Mouse (Mus musculus) lung, embryonic 16.5 days (tissue): ENCODE measurements around the gene Mroh3. TPM values are rescaled to one million over a fixed set of nuclear protein-coding genes. Genes with fewer than 3 reads are reported as not detected.

Experiments used
- ATAC-seq: fragments of 200-750 bp; cut with Nextera tagmentation; 2 replicates; pipeline ENCODE4 v1.8.0; 2017; ENCODE audit warnings: low read depth, mild to moderate bottlenecking, moderate library complexity
- H3K27ac ChIP-seq: fragments of 300-500 bp; sonication (generic); 2 replicates; pipeline ENCODE4 v1.5.1; 2014; ENCODE audit warnings: mild to moderate bottlenecking, control low read depth, low read length
- H3K27me3 ChIP-seq: fragments of 300-500 bp; sonication (generic); 2 replicates; pipeline ENCODE4 v1.6.1; 2014; ENCODE audit warnings: low read depth, low read length, mixed read lengths; ENCODE audit not compliant: control insufficient read depth, insufficient read depth
- H3K36me3 ChIP-seq: fragments of 300-500 bp; sonication (generic); 2 replicates; pipeline ENCODE4 v1.6.1; 2014; ENCODE audit warnings: low read length; ENCODE audit not compliant: control insufficient read depth, insufficient read depth
- H3K4me1 ChIP-seq: fragments of 300-500 bp; sonication (generic); replicated peaks from 2 replicates; pipeline ENCODE4 v1.6.1; 2014; ENCODE audit warnings: low read length, mixed read lengths; ENCODE audit not compliant: control insufficient read depth, insufficient read depth
- H3K4me2 ChIP-seq: fragments of 300-500 bp; sonication (generic); 2 replicates; pipeline ENCODE4 v1.6.1; 2014; ENCODE audit warnings: low read depth, low read length, control low read depth
- H3K4me3 ChIP-seq: fragments of 300-500 bp; sonication (generic); 2 replicates; pipeline ENCODE4 v1.5.1; 2014; ENCODE audit warnings: mild to moderate bottlenecking, low read length, control low read depth
- H3K9ac ChIP-seq: fragments of 300-500 bp; sonication (generic); 2 replicates; pipeline ENCODE4 v1.6.1; 2014; ENCODE audit warnings: low read length, control low read depth
- H3K9me3 ChIP-seq: fragments of 300-500 bp; sonication (generic); 2 replicates; pipeline ENCODE4 v1.6.1; 2016; ENCODE audit warnings: low read length; ENCODE audit not compliant: control insufficient read depth
- WGBS: fragments of 180-500 bp; shearing (Covaris S2); extraction: QIAGEN DNeasy Blood & Tissue Kit; methylation state at CpG from one replicate; pipeline ENCODE4 v1.1.7; 2014; 5-methylcytosine and 5-hydroxymethylcytosine counted together
- polyA plus RNA-seq: library from polyadenylated mRNA; unstranded; fragments of >200 nt; fragmentation: Nextera tagmentation; extraction: Ambion mirVana; gene quantifications from 2 replicates; pipeline ENCODE4 v1.2.1, GENCODE M21; 2015

Mroh3 gene
- 0.24 TPM in 1 of 2 replicates, not detected in the other for polyA plus RNA-seq

DNA sequence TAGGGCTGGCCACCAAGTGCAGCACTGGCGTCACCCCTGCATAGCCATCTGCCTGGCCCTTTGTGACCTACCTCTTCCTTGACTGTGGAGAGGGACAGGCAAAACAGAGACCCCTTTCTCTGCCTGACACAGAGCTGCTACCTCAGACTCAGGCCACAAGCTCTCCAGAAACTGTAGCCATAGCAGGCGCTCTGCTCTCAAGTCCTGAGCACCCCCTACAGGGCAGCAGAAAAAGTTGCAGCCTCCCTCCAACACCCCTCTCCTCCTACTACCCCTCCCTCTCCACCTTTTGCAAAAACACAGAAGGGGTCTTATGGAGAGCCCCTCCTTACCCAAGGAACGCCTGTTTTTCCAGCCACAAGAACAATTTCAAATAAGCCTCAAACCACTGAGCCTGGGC, at the start of gene Mroh3:
Gene Mroh3, minus strand, starts transcription at position 26 of the 400 bp plus-strand sequence.
- H3K4me1 ChIP-seq: no peaks in the 10 kb centered on the region
- no peak within 1 kb of the TSS for H3K27ac ChIP-seq
- no peak within 1 kb of the TSS for H3K9ac ChIP-seq
- peak; percentile 67 for ATAC-seq
- no peaks in the 10 kb centered on the region for H3K9me3 ChIP-seq
- H3K36me3 ChIP-seq: peaks cover 3% of the 10 kb centered on the region; the same call in 1 of the 2 replicates
- no peak within 1 kb of the TSS for H3K4me2 ChIP-seq
- no peak within 1 kb of the TSS for H3K4me3 ChIP-seq
- no peaks in the 10 kb centered on the region for H3K27me3 ChIP-seq
- WGBS: 44% methylated on average over 3 of the region's 3 CpGs

DNA sequence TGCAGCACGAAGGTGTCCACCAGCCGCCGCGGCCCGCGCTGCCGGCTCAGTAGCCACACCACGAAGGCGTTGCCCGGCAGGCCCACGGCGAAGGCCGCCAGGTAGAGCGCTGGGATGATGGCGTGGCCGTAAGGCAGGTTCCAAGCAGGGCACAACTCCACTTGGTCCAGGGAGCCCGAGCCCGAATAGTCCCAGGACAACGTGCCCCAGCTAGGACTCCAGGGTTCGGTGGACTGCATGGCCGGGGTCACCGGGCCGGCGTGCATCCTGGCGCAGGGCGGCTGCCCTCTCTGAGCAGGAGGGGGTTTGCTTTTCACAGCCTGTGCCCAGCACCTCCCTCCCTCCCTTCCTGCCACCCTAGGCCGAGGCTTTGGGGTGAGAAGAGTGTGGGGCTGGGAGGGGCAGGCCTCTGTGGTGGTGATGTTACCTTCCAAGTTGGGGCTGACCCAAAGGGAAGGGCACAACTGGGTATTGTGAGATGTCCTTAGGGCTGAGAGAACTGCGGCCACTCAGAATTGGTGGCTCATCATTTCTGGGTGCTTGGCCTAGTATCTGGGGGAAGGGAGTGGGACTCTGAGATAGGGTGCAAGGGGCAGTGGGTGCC, 48.1 kb upstream of the Mroh3 start, which contains the start of gene Gpr25:
Gene Gpr25, minus strand, starts transcription at position 239 of the 604 bp plus-strand sequence.
- peaks cover 48% of the 10 kb centered on the region for H3K27me3 ChIP-seq
- H3K4me2 ChIP-seq: peak within 1 kb of the TSS; percentile 94
- peaks cover 11% of the 10 kb centered on the region for H3K4me1 ChIP-seq
- no peaks in the 10 kb centered on the region for H3K9me3 ChIP-seq
- peak within 1 kb of the TSS; percentile 43 for H3K9ac ChIP-seq
- ATAC-seq: peak; percentile 11; the same call in 1 of the 2 replicates
- 8% methylated on average over 27 of the region's 28 CpGs for WGBS
- peak within 1 kb of the TSS; percentile 57 for H3K4me3 ChIP-seq
- no peaks in the 10 kb centered on the region for H3K36me3 ChIP-seq
- H3K27ac ChIP-seq: no peak within 1 kb of the TSS

- peak; percentile 74 for ATAC-seq
- under 1% methylated on average over 79 of the region's 95 CpGs for WGBS
- Histone ChIP-seq H3K4me2 (peak overlapping the region; percentile 94), H3K36me3 (no peaks in the 10 kb centered on the region), H3K4me3 (peak overlapping the region; percentile 57), H3K9me3 (no peaks in the 10 kb centered on the region), H3K4me1 (peaks cover 11% of the 10 kb centered on the region), H3K9ac (peak overlapping the region; percentile 43), H3K27ac (no peak overlapping the region), H3K27me3 (peaks cover 48% of the 10 kb centered on the region)
These were observed 47.4 kb upstream of the Mroh3 start for GRCm38 (mm10) chr1:136259893-136260634.

GRCm38 (mm10) chr1:136259543-136259892, 46.9 kb upstream of the Mroh3 start:
- H3K9me3 ChIP-seq: no peaks in the 10 kb centered on the region
- 3% methylated on average over 16 of the region's 16 CpGs for WGBS
- H3K27ac ChIP-seq: no peak overlapping the region
- 0 out of 2 replicates have a peak overlapping the region, but pooled peaks have one; percentile 43 for H3K9ac ChIP-seq
- H3K4me3 ChIP-seq: peak overlapping the region; percentile 57
- H3K27me3 ChIP-seq: peaks cover 48% of the 10 kb centered on the region
- H3K4me1 ChIP-seq: peaks cover 11% of the 10 kb centered on the region
- H3K4me2 ChIP-seq: peak overlapping the region; percentile 94
- H3K36me3 ChIP-seq: no peaks in the 10 kb centered on the region
- no peak for ATAC-seq

- Histone ChIP-seq H3K27ac (no peak overlapping the region), H3K27me3 (peaks cover 48% of the 10 kb centered on the region), H3K9ac (no peak overlapping the region), H3K4me2 (no peak overlapping the region), H3K4me1 (peaks cover 11% of the 10 kb centered on the region), H3K9me3 (no peaks in the 10 kb centered on the region), H3K4me3 (no peak overlapping the region), H3K36me3 (no peaks in the 10 kb centered on the region)
- WGBS: 59% methylated on average over 9 of the region's 9 CpGs
- no peak for ATAC-seq
These were observed 45.9 kb upstream of the Mroh3 start for GRCm38 (mm10) chr1:136258495-136258894.

DNA sequence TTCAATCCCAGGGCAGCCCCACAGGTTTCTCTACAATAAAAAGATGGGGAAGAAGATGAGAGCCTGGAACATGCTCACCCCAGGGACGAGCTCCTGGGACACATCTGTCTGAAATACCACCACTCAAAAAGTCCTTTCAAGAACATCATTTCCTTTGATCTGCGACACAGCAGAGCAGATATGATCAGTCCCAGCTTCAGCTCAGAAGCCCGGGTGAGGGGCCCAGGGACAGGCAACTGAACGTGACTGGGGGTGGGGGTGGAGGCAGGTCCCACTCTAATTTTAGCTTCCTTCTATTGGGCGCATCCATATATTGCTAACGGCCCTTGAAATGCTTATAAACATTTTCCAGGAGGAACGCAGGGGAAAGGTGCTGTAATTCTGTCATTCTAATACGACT, 43.0 kb upstream of the Mroh3 start:
- H3K4me2 ChIP-seq: no peak overlapping the region
- no peaks in the 10 kb centered on the region for H3K9me3 ChIP-seq
- no peak overlapping the region for H3K9ac ChIP-seq
- H3K27ac ChIP-seq: no peak overlapping the region
- 43% methylated on average over 8 of the region's 8 CpGs for WGBS
- H3K4me1 ChIP-seq: peaks cover 9% of the 10 kb centered on the region
- H3K27me3 ChIP-seq: peaks cover 31% of the 10 kb centered on the region
- ATAC-seq: no peak
- no peak overlapping the region for H3K4me3 ChIP-seq
- no peaks in the 10 kb centered on the region for H3K36me3 ChIP-seq

DNA sequence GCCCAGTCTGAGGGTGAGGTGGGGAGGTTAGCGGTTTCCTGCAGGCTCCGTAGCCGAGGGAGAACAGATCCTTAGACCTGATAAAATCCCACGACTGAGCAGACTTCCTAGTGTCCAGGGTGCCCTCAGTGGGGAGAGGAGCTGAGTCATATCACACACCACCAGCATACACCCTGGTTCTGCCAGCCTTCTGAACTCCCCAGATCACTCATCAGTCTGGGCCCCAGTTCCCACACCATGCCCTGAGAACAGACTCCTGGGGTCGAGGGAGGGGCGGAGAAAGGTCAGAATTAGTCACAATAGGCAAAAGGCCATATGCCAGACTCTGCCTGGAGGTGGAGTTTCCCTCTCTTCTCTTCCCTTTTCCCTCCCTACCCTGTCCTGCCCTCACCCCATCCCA, 42.5 kb upstream of the Mroh3 start:
- Histone ChIP-seq H3K4me1 (peaks cover 5% of the 10 kb centered on the region; the same call in 1 of the 2 replicates), H3K9ac (no peak overlapping the region), H3K9me3 (no peaks in the 10 kb centered on the region), H3K27me3 (peaks cover 26% of the 10 kb centered on the region), H3K4me3 (no peak overlapping the region), H3K36me3 (no peaks in the 10 kb centered on the region), H3K27ac (no peak overlapping the region), H3K4me2 (no peak overlapping the region)
- WGBS: 31% methylated on average over 6 of the region's 6 CpGs
- ATAC-seq: no peak

DNA sequence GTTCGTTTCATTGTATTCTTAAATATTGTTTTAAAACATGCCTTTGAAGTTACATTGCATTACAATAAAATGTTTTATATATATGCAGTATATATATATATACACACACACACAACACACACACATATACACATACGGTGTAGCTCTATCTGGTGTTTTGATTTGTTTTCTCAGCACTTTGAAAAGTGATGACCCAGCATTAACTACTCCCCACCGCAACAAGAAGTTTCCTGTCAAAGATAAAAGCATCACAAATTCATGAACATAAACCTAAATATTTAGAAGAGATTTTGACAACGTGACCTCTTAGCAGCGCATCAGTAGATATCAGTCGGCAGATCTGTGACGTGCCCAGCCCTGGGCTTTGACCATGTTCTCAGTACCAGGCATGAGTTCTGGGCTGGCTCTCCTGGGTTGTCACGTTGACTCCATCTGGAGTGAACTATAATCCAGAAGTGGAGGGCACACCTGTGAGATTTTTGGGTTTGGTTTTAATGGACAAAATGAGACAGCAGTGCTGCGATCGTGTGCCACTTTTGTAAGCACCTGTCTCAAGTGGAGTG, 42.0 kb upstream of the Mroh3 start:
- Histone ChIP-seq H3K9ac (no peak overlapping the region), H3K27ac (no peak overlapping the region), H3K9me3 (no peaks in the 10 kb centered on the region), H3K36me3 (no peaks in the 10 kb centered on the region), H3K4me1 (peaks cover under 1% of the 10 kb centered on the region; the same call in 1 of the 2 replicates), H3K4me3 (no peak overlapping the region), H3K4me2 (no peak overlapping the region), H3K27me3 (peaks cover 20% of the 10 kb centered on the region)
- 51% methylated on average over 10 of the region's 10 CpGs for WGBS
- no peak for ATAC-seq

DNA sequence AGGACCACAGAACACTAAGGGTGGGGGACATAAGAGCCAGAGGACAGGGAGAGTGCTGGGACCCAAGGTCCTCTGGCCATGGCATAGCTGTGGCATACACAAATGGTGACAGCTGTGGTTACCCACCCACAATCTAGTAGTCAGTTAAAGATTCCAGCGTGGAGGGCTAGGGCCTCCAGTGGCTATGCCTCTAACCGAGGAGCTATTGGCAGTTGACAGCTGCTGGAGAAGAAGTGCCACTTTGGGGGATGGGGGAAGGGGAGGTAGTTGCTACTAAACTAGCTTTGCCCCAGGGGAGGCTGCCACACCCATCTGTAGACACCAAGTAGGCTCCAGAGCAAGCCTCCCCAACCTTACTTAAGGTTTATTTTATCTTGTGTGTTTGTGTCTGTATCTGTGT, 40.8 kb upstream of the Mroh3 start:
- Histone ChIP-seq H3K4me3 (no peak overlapping the region), H3K27me3 (peaks cover 9% of the 10 kb centered on the region), H3K36me3 (no peaks in the 10 kb centered on the region), H3K4me1 (no peaks in the 10 kb centered on the region), H3K27ac (no peak overlapping the region), H3K9me3 (no peaks in the 10 kb centered on the region), H3K4me2 (no peak overlapping the region), H3K9ac (no peak overlapping the region)
- ATAC-seq: no peak
- 26% methylated on average over 2 of the region's 2 CpGs for WGBS
